Mouse (Mus musculus) small intestine, adult 2 months (tissue): ENCODE measurements around the gene Caps2.

Source experiments
- CTCF ChIP-seq: fragments of 200-500 bp; IDR thresholded peaks from 2 replicates; pipeline ENCODE4 v1.5.1; 2012; ENCODE audit warnings: low read depth, mild to moderate bottlenecking, control low read depth, inconsistent platforms, low read length, moderate library complexity, mixed read lengths; ENCODE audit not compliant: insufficient replicate concordance, insufficient read length; ENCODE audit errors: extremely low read depth
- POLR2A ChIP-seq: fragments of 200-500 bp; IDR thresholded peaks from 2 replicates; pipeline ENCODE4 v1.6.1; 2012; ENCODE audit warnings: low read depth, mild to moderate bottlenecking, control low read depth, inconsistent platforms, low read length, moderate library complexity

DNA sequence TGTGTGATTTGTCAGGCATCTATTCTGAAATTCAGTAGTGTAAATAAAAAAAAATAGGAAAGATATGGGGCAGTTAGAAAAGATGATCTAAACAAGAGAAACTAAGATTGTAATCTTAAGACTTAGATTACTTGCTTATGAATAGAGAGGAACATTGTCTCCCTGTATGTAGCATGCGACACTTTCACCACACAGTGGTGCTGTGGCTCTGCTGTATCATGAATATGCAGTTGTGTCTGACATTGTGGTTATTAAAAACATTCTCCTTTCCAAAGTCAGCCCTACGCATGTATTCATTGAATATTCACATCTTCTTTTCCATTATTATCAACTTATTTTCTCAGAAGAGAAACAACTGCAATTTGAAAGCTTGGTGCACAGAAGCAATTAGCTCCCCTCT, 40.0 kb downstream of the Caps2 start:
- TF ChIP-seq POLR2A, result no peak
- no peak for TF ChIP-seq CTCF
